Mouse (Mus musculus) stomach, embryonic 14.5 days (tissue): ENCODE measurements around the gene Evi5. TPM values are rescaled to one million over a fixed set of nuclear protein-coding genes. Genes with fewer than 3 reads are reported as not detected.
A peak's percentile ranks its signal among the peaks of the same experiment; 100 is the strongest.

ENCODE experiments used
- ATAC-seq: fragments of 200-750 bp; cut with Nextera tagmentation; 2 replicates; pipeline ENCODE4 v1.8.0; 2017; ENCODE audit warnings: low read depth, moderate TSS enrichment; ENCODE audit not compliant: insufficient number of reproducible peaks, insufficient read depth, low FRiP score
- H3K27ac ChIP-seq: fragments of 300-500 bp; sonication (generic); 2 replicates; pipeline ENCODE4 v1.5.1; 2014; ENCODE audit warnings: mild to moderate bottlenecking, low read length, moderate library complexity, mixed read lengths
- H3K27me3 ChIP-seq: fragments of 300-500 bp; sonication (generic); 2 replicates; pipeline ENCODE4 v1.6.1; 2014; ENCODE audit warnings: low read length, control low read depth, mixed read lengths; ENCODE audit not compliant: control insufficient read depth, insufficient read depth
- H3K36me3 ChIP-seq: fragments of 300-500 bp; sonication (generic); 2 replicates; pipeline ENCODE4 v1.6.1; 2014; ENCODE audit warnings: mild to moderate bottlenecking, control low read depth, low read length, moderate library complexity, mixed read lengths; ENCODE audit not compliant: control insufficient read depth, insufficient read depth
- H3K4me1 ChIP-seq: fragments of 300-500 bp; sonication (generic); 2 replicates; pipeline ENCODE4 v1.6.1; 2014; ENCODE audit warnings: low read length, control low read depth, mixed read lengths; ENCODE audit not compliant: control insufficient read depth, insufficient read depth
- H3K4me2 ChIP-seq: fragments of 300-500 bp; sonication (generic); replicated peaks from 2 replicates; pipeline ENCODE4 v1.6.1; 2014; ENCODE audit warnings: low read depth, low read length, control low read depth
- H3K4me3 ChIP-seq: fragments of 300-500 bp; sonication (generic); 2 replicates; pipeline ENCODE4 v1.5.1; 2014; ENCODE audit warnings: low read depth, low read length, control low read depth
- H3K9ac ChIP-seq: fragments of 300-500 bp; sonication (generic); replicated peaks from 2 replicates; pipeline ENCODE4 v1.6.1; 2014; ENCODE audit warnings: low read depth, mild to moderate bottlenecking, control low read depth, low read length, moderate library complexity, mixed read lengths
- H3K9me3 ChIP-seq: fragments of 300-500 bp; sonication (generic); 2 replicates; pipeline ENCODE4 v1.6.1; 2016; ENCODE audit warnings: low read depth, low read length, control low read depth; ENCODE audit not compliant: control insufficient read depth
- WGBS: fragments of 180-500 bp; shearing (Covaris S2); extraction: QIAGEN DNeasy Blood & Tissue Kit; methylation state at CpG from one replicate; pipeline ENCODE4 v1.1.7; 2014; 5-methylcytosine and 5-hydroxymethylcytosine counted together
- polyA plus RNA-seq: library from polyadenylated mRNA; unstranded; fragments of >200 nt; fragmentation: Nextera tagmentation; extraction: Ambion mirVana; gene quantifications from 2 replicates; pipeline ENCODE4 v1.2.1, GENCODE M21; 2014

The Evi5 gene
- polyA plus RNA-seq, 1 experiment from 2014 or later, result 71.8 TPM

- peaks cover 4% of the 10 kb centered on the region; the same call in 1 of the 2 replicates for H3K4me1 ChIP-seq
- no peak overlapping the region for H3K27ac ChIP-seq
- WGBS, result 32% methylated on average over 2 of the region's 2 CpGs
- H3K36me3 ChIP-seq, result no peaks in the 10 kb centered on the region
- peak overlapping the region; percentile 6; the same call in 1 of the 2 replicates for H3K4me2 ChIP-seq
- H3K4me3 ChIP-seq, result no peak overlapping the region
- H3K27me3 ChIP-seq, result no peaks in the 10 kb centered on the region
- ATAC-seq, result no peak
- no peak overlapping the region for H3K9ac ChIP-seq
- H3K9me3 ChIP-seq, result no peaks in the 10 kb centered on the region
These were observed 8.5 kb downstream of the Evi5 start for GRCm38 (mm10) chr5:107866127-107867126.

GRCm38 (mm10) chr5:107863971-107864370 lies 10.9 kb downstream of the Evi5 start:
- no peak overlapping the region for H3K9ac ChIP-seq
- H3K27ac ChIP-seq, result no peak overlapping the region
- H3K9me3 ChIP-seq, result no peaks in the 10 kb centered on the region
- H3K27me3 ChIP-seq, result no peaks in the 10 kb centered on the region
- peaks cover 4% of the 10 kb centered on the region; the same call in 1 of the 2 replicates for H3K4me1 ChIP-seq
- ATAC-seq, result no peak
- H3K36me3 ChIP-seq, result no peaks in the 10 kb centered on the region
- H3K4me2 ChIP-seq, result no peak overlapping the region
- no peak overlapping the region for H3K4me3 ChIP-seq
- WGBS, result 64% methylated on average over 3 of the region's 3 CpGs

- Histone ChIP-seq H3K4me1 (peaks cover 12% of the 10 kb centered on the region; the same call in 1 of the 2 replicates), H3K27me3 (no peaks in the 10 kb centered on the region), H3K4me2 (no peak overlapping the region), H3K9ac (no peak overlapping the region), H3K9me3 (no peaks in the 10 kb centered on the region), H3K36me3 (no peaks in the 10 kb centered on the region), H3K27ac (no peak overlapping the region), H3K4me3 (no peak overlapping the region)
- ATAC-seq, result no peak
- WGBS, result 45% methylated on average over 2 of the region's 2 CpGs
These were observed 15.9 kb downstream of the Evi5 start for GRCm38 (mm10) chr5:107858963-107859362.

GRCm38 (mm10) chr5:107855546-107855945 lies 19.4 kb downstream of the Evi5 start:
- no peak overlapping the region for H3K4me2 ChIP-seq
- H3K27ac ChIP-seq, result no peak overlapping the region
- WGBS, result 81% methylated on average over 2 of the region's 2 CpGs
- H3K4me1 ChIP-seq, result peaks cover 13% of the 10 kb centered on the region; the same call in 1 of the 2 replicates
- H3K9ac ChIP-seq, result no peak overlapping the region
- no peaks in the 10 kb centered on the region for H3K36me3 ChIP-seq
- H3K27me3 ChIP-seq, result no peaks in the 10 kb centered on the region
- no peaks in the 10 kb centered on the region for H3K9me3 ChIP-seq
- no peak overlapping the region for H3K4me3 ChIP-seq
- no peak for ATAC-seq

GRCm38 (mm10) chr5:107854556-107854955 lies 20.4 kb downstream of the Evi5 start:
- H3K4me2 ChIP-seq, result no peak overlapping the region
- no peak for ATAC-seq
- no peak overlapping the region for H3K9ac ChIP-seq
- no peaks in the 10 kb centered on the region for H3K27me3 ChIP-seq
- H3K4me1 ChIP-seq, result peaks cover 13% of the 10 kb centered on the region; the same call in 1 of the 2 replicates
- no peak overlapping the region for H3K27ac ChIP-seq
- no peaks in the 10 kb centered on the region for H3K9me3 ChIP-seq
- no peaks in the 10 kb centered on the region for H3K36me3 ChIP-seq
- H3K4me3 ChIP-seq, result no peak overlapping the region
- WGBS, result 73% methylated on average over 3 of the region's 3 CpGs

- no peak overlapping the region for H3K4me2 ChIP-seq
These were observed 21.1 kb downstream of the Evi5 start for GRCm38 (mm10) chr5:107853807-107854206.

GRCm38 (mm10) chr5:107848964-107849363 lies 25.9 kb downstream of the Evi5 start:
- Histone ChIP-seq H3K27me3 (no peaks in the 10 kb centered on the region), H3K9ac (no peak overlapping the region), H3K4me3 (no peak overlapping the region), H3K27ac (no peak overlapping the region), H3K9me3 (no peaks in the 10 kb centered on the region), H3K4me1 (peaks cover 2% of the 10 kb centered on the region; the same call in 1 of the 2 replicates), H3K36me3 (no peaks in the 10 kb centered on the region), H3K4me2 (no peak overlapping the region)
- no peak for ATAC-seq
- 87% methylated on average over 4 of the region's 4 CpGs for WGBS

More at GRCm38 (mm10) chr5:107853807-107854206, 21.1 kb downstream of the Evi5 start:
- Histone ChIP-seq H3K27ac (no peak overlapping the region; the same call in 1 of the 2 replicates), H3K27me3 (no peaks in the 10 kb centered on the region), H3K4me1 (peaks cover 13% of the 10 kb centered on the region; the same call in 1 of the 2 replicates), H3K36me3 (no peaks in the 10 kb centered on the region), H3K9me3 (no peaks in the 10 kb centered on the region), H3K4me3 (no peak overlapping the region), H3K9ac (no peak overlapping the region)
- ATAC-seq, result no peak
- WGBS, result 31% methylated on average over 6 of the region's 6 CpGs

- Histone ChIP-seq H3K9ac (no peak overlapping the region), H3K9me3 (no peaks in the 10 kb centered on the region), H3K4me1 (no peaks in the 10 kb centered on the region), H3K36me3 (no peaks in the 10 kb centered on the region), H3K4me2 (no peak overlapping the region), H3K4me3 (no peak overlapping the region), H3K27me3 (no peaks in the 10 kb centered on the region), H3K27ac (no peak overlapping the region)
- WGBS, result 76% methylated on average over 2 of the region's 2 CpGs
- no peak for ATAC-seq
These were observed 27.1 kb downstream of the Evi5 start for GRCm38 (mm10) chr5:107847817-107848216.
